Mouse (Mus musculus): ENCODE data around the gene Cfap100.

Cfap100 gene

GRCm38 (mm10) chr6:90428380-90428974 lies at the start of gene Cfap100:
Gene Cfap100, minus strand, starts transcription at chr6:90428797.
- DNase-seq (ENCODE audit: extremely low spot score, low spot score): peak; percentile 77

DNA sequence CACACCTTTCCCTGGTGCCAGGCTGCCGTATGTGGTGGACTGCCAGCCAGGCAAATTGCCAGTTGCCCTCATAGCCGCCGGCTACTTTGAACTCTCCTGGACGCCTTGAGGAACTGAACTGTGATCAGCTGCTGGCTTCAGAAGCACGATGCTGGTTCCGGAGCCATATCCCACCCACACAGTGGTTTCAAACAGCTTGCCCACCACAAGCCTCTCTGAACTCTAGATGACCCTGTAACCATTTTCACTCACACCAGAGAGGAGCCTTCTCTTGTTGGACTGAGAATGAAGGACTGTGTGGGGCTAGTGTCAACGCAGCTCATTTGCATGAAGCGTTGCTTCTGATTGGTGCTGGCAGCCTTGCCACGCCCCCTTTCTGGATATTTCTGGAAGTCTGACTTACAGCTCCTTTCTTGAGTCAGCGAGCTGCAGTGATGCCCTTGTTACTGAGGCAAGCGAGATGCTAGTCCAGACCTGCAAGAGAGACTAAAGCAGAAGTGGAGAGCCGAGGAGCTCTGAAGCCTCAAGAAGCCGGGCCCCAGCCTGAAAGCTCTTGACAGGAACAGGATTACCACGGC lies 48.4 kb upstream of the Cfap100 start:
- no peak for DNase-seq (ENCODE audit: extremely low spot score, low spot score)

DNA sequence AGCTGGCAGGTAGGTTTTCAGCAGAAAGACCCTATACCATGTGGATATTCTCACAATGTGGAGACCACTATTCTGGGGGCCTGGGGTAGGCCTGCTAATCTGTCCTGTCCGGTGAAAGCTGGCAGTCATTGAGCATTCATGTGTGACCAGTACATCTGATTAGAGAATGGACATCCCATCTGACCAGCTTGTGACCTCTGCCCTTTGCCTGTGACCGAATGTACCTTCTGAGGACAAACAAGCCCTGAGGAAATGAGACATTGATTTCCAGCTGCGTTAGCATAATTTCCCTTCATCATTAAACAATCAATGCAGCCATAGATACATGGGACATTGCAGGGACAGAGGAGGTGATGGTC lies 47.2 kb upstream of the Cfap100 start:
- no peak for DNase-seq (ENCODE audit: extremely low spot score, low spot score)

DNA sequence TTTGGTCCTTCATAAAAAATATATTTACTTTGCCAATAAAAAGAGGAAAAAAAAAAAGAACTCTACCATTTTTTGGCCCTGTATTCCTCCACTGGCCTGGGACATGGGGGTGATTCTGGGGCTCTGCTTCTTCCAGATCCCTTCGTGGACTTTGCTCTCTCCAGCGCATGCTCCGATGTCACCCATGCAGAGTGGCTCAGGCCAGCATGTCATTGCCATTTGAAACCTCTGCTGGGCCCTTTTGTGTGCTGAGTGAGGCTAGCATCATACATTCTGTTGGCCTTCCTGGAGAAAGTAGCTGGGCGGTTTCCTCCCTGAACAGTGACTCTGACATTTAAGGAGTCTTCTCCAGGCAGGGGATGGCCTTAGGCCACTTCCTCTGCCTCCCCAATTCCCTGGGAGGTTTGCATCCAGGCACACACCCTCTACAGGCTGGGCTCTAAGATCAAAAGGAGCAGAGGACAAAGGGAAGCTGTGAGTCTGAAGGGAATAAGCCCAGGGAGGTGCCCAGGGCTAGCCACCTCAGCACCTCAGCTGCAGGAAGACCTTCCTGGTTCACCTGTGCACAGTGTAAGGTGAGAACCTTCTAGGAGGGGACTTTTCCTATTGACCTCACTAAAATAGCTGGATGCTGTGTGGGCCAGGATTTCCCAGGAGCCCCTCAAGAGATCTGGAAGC lies 46.7 kb upstream of the Cfap100 start:
- no peak for DNase-seq (ENCODE audit: extremely low spot score, low spot score)

- no peak for DNase-seq (ENCODE audit: extremely low spot score, low spot score)
These were observed 45.8 kb upstream of the Cfap100 start for GRCm38 (mm10) chr6:90474361-90474750.

DNA sequence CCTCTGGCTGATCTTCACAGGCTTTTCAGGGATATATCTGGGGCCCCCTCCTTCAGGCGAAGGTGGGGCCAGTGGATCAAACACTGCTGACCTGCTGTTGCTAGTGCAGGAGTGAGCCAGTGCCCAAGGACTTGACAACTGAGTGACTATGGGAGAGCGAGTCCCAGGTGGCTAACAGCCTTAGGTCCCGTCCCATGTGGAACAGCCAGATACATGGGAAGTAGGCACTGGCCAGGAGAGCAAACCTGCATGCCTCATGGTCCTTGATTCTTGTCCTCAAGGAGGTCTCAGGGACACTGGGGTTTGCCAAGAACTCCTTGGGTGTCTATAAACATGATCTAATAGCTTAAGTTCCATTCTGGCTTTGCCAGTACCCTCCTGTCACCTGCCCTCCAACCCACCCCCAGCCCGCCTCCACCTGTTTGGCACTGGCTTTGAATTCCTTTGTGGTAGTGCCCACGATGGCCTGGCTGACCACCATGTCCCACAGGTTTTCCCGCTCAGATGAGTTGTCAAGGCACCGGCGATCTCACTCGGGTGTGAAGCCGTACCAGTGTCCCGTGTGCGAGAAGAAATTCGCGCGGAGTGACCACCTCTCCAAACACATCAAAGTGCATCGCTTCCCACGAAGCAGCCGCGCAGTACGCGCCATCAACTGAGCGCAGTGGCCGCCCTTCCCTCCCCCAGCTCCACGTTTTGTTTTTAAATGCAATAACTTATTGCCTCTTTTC lies 45.2 kb upstream of the Cfap100 start:
- no peak for DNase-seq (ENCODE audit: extremely low spot score, low spot score)

DNA sequence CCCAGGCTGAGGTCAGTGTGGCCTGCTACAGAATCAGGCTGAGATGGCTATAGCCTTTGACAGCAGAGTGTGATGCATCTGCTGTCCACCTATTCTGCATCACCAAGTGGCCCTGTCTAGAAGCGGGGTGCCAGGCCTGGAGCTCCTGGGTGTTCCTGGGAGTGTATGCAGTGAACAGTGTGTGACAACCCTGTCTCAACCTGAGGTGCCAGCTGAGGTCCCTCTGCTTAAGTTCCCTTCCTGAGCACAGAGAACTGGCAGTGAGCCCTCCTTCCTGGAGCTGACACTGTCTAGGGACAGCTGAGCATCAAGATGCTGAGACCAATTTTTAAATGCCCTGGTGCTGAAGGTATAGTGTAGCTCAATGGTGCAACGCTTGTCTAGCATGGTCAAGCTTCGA lies 44.1 kb upstream of the Cfap100 start:
- no peak for DNase-seq (ENCODE audit: extremely low spot score, low spot score)

DNA sequence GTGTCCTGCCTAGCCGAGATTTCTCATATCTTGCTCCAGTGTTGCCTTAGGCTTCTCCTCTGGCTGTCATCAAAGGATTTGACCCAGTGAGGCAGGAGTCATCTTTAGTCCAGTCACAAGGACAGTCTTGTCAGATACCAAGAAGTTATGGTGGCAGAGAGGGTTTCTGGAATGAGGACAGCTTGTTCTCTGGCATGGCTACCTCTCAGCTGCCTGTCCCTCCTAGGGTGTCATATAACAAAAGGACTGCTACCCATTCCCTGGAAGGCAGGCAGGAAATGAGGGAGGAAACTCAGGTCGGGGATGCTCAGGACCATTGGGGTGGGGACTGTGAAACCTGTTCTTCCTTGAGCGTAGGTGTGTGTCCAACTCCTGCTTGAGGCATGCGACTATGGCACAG lies 43.5 kb upstream of the Cfap100 start:
- no peak for DNase-seq (ENCODE audit: extremely low spot score, low spot score)

DNA sequence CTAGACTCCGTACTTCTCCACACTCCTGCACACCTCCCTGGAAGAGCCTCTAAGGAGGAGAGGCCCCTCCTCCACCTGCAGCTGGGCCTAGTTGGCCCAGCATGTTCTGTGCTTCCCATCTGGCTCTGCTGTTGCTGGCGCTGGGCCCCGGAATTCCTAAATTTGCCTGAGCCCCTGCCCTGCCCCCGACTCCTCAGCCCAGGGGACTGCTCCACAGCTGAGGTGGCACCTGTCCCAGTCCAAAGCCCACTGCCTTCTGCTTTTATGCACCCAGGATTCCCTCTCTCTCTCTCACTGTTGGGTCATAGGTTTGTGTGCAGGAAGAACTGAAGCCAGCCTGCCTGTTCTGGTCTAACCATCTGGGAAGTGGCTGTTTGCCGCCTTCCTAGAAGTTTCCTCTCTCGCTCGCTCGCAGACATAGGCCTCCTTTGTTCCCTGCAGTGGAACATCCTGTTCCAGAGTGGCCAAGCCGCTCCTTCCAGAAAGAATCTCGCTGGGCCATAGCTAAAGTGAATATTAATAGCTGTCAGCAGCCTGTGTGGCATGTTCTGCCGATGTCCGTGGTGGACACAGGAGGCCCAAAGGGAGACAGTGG lies 42.4 kb upstream of the Cfap100 start:
- peak; percentile 23 for DNase-seq (ENCODE audit: extremely low spot score, low spot score)

- DNase-seq (ENCODE audit: extremely low spot score, low spot score): no peak
These were observed 41.7 kb upstream of the Cfap100 start for GRCm38 (mm10) chr6:90470255-90470654.

DNA sequence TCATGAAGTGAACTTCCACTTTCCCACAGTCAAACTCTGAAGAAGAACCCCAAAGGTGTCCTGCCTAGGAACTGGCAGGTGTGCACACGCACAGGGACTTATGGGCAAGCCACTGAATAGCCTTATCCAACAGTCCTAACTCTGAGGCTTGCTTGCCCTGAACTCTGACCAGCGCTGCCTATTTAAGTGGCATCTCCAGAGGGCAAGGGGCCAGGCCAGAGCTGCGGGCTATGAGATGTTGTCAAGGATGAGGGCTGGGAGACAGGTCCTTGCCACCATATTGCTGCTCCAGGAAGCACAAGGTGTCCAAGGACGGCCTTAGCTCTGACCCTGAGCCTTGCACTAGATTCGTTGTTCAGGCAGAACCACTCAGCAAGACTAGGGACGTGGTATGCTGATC lies 40.4 kb upstream of the Cfap100 start:
- no peak for DNase-seq (ENCODE audit: extremely low spot score, low spot score)

DNA sequence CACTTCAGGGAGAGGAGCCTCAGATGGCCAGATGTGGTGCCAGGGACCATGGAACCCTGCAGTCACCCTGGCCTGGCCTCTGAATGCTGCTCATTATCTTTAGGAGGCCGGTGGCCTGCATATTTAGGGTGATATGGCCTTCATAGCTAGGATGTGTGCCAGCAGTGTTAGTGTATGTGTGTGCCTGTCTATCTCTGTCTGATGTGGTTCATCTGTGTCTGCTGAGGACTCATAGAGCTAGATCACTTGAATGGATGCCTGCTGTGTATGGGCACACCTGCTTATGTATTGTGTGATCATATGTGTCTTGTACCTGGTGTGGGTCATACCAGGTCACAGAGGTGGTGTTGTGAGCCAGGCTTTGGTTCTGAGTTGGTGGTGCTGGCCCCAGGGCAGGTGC lies 39.6 kb upstream of the Cfap100 start:
- DNase-seq (ENCODE audit: extremely low spot score, low spot score): no peak

GRCm38 (mm10) chr6:90466847-90467410 lies 38.3 kb upstream of the Cfap100 start:
- DNase-seq (ENCODE audit: extremely low spot score, low spot score): no peak

DNA sequence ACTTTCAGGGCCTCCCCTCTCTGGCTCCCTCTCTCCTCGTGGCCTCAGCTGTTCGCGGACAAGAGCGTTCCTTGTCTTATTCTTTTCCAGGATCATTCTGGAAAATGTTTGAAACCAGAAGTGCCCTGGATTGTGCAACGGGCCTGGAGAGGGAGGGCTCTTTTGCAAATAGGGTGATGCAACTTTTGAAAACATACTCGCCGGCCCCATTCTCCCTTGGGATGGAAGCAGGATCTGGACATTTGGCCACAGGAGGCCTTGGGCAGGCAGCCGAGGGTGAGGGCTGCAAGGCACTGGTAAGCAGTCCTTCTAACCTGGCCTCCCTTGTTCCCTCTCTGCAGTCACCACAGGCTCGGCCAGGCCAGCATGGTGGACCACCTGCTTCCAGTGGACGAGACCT lies 37.5 kb upstream of the Cfap100 start:
- DNase-seq (ENCODE audit: extremely low spot score, low spot score): no peak

DNA sequence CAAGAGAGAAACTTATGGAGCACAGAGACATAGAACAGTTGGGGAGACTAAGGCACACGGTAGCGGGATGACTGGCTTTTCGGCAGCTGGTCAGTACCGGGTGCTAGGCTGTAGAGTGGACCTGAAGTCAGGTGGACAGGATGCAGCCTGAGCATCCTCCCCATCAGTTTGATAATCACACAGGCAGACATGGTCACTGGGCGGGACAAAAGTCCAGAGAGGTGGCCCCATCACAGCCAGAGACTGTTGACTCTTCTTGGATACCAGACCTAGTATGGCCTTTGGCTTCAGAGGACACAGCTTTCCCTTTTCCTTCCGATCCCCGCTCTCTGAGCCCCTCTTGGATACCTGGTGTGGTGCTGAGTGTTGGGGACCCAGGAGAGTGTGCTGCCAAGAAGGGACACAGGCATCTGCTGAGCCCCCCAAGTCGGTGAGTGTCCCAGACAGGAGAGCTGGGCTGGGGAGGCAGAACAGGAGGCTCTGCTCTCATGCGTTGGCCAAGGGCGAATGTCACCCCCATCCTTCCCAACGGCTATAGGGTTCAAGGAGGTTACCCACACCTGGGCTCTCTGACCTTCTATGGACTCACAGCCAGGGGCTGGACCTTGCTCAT lies 36.5 kb upstream of the Cfap100 start:
- no peak for DNase-seq (ENCODE audit: extremely low spot score, low spot score)

DNA sequence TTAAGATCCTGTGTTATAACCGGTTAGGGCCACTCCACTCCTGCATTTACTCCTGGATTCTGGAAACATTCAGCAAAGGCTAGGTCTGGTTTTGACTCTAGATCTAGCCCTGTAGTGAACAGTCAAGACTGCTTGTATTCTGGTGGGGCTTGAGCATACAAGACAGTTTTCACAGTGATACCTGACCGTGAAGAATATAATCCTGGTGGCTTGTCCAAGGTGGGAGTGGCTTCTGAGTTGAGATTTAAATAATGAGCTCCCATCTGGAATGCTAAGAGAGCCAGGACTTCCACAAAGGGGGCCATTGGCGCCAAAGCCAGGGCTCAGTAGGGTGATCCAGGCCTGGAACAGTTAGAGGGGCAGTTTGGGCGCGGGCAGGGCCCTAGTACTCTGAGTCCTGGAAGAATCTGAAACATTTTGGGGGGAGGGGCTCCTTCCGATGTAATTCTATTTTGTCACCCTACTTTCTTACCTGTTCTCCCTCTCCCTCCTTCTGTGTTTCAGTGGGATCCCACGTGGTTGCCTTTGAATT lies 35.4 kb upstream of the Cfap100 start:
- no peak for DNase-seq (ENCODE audit: extremely low spot score, low spot score)

GRCm38 (mm10) chr6:90463228-90463862 lies 34.7 kb upstream of the Cfap100 start:
- peak; percentile 77 for DNase-seq (ENCODE audit: extremely low spot score, low spot score)

DNA sequence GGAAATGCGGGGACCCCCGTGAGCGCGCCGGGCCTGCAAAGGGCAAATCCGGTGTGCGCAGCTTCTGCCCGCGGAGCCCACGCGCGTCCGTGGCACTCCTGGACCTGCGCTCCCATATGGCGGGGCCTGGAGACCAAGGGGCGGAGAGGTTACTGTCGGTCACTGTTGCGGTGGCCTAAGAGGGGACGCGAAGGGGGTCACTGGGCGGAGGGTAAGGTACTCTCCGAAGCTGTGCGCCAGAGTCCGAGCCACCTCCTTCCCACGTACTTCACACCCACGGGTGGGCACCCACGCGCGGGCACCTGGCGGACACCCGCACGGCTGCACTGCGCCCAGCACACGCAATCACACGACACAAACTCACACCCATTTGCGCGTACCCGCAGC lies 34.2 kb upstream of the Cfap100 start:
- DNase-seq (ENCODE audit: extremely low spot score, low spot score): peak; percentile 47

GRCm38 (mm10) chr6:90462181-90462706 lies 33.6 kb upstream of the Cfap100 start, which contains the start of gene Klf15:
Gene Klf15, plus strand, starts transcription at chr6:90462576.
- DNase-seq (ENCODE audit: extremely low spot score, low spot score): peak; percentile 78

DNA sequence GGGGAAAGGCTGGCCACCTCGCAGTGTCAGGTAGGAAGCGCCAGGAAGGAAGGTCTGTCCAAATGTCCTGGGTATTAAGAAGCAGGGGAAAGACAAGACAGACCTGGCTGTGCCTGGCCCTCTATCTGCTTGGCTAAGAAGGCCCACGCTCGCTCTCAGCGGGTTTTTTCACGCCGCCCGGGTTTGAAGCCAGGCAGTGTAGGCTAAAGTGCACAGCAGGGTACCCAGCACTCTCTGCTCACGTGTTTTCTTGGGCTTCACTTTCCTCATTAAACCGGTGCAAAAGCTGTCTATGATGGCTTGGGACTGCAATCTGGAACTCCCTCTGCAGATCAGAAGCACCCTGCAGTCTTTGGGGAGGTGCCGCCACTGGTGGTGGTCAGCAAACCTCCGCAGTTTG lies 33.2 kb upstream of the Cfap100 start:
- no peak for DNase-seq (ENCODE audit: extremely low spot score, low spot score)
